Mouse (Mus musculus): ENCODE measurements around the gene Mfsd1. TPM values are rescaled to one million over a fixed set of nuclear protein-coding genes. Genes with fewer than 3 reads are reported as not detected.

Gene Mfsd1
- total RNA-seq (2021): 10 to 100 TPM; 38.0 to 43.9 TPM
- long read RNA-seq, transcript Mfsd1-201 (16 exons, 3,011 nt): major isoform, 36 of 40 reads
- long read RNA-seq, partial matches to known transcripts: 1 of 40 reads
- long read RNA-seq, other reads (novel, unspliced or antisense): 3 of 40 reads

- DNase-seq (ENCODE audit: low spot score in 2 of 2): peak; percentile 79 to 87
Measured at GRCm38 (mm10) chr3:67582273-67583124, at the start of gene Mfsd1. Gene Mfsd1 (plus strand): TSS chr3:67582741.

- no peak for DNase-seq (ENCODE audit: low spot score in 2 of 2)
Measured at GRCm38 (mm10) chr3:67543630-67544029, 38.9 kb upstream of the Mfsd1 start.

- DNase-seq (ENCODE audit: low spot score in 2 of 2): no peak
Measured at GRCm38 (mm10) chr3:67551193-67551592, 31.3 kb upstream of the Mfsd1 start.

GRCm38 (mm10) chr3:67553281-67553680 is 29.3 kb upstream of the Mfsd1 start:
- DNase-seq (ENCODE audit: low spot score in 2 of 2): no peak

GRCm38 (mm10) chr3:67553927-67554448 is 28.6 kb upstream of the Mfsd1 start:
- DNase-seq (ENCODE audit: low spot score in 2 of 2): no peak

- no peak for DNase-seq (ENCODE audit: low spot score in 2 of 2)
Measured at GRCm38 (mm10) chr3:67555211-67555610, 27.3 kb upstream of the Mfsd1 start.

- no peak for DNase-seq (ENCODE audit: low spot score in 2 of 2)
Measured at GRCm38 (mm10) chr3:67557200-67557651, 25.3 kb upstream of the Mfsd1 start.

- no peak for DNase-seq (ENCODE audit: low spot score in 2 of 2)
Measured at GRCm38 (mm10) chr3:67557718-67558354, 24.7 kb upstream of the Mfsd1 start.

- DNase-seq (ENCODE audit: low spot score in 2 of 2): peak in 1 of 2 experiments; percentile 26
Measured at GRCm38 (mm10) chr3:67564731-67565357, 17.7 kb upstream of the Mfsd1 start.

- DNase-seq (ENCODE audit: low spot score in 2 of 2): no peak
Measured at GRCm38 (mm10) chr3:67565540-67566227, 16.9 kb upstream of the Mfsd1 start.

GRCm38 (mm10) chr3:67568015-67568618 is 14.4 kb upstream of the Mfsd1 start:
- DNase-seq (ENCODE audit: low spot score in 2 of 2): peak; percentile 35 to 81

GRCm38 (mm10) chr3:67572918-67573317 is 9.6 kb upstream of the Mfsd1 start:
- DNase-seq (ENCODE audit: low spot score in 2 of 2): peak in 1 of 2 experiments; percentile 31

GRCm38 (mm10) chr3:67573523-67573922 is 9.0 kb upstream of the Mfsd1 start:
- no peak for DNase-seq (ENCODE audit: low spot score in 2 of 2)

GRCm38 (mm10) chr3:67576248-67576647 is 6.3 kb upstream of the Mfsd1 start:
- DNase-seq (ENCODE audit: low spot score in 2 of 2): no peak

GRCm38 (mm10) chr3:67576724-67577123 is 5.8 kb upstream of the Mfsd1 start:
- no peak for DNase-seq (ENCODE audit: low spot score in 2 of 2)

- no peak for DNase-seq (ENCODE audit: low spot score in 2 of 2)
Measured at GRCm38 (mm10) chr3:67583125-67583845, 744 bp downstream of the Mfsd1 start.

- DNase-seq (ENCODE audit: low spot score in 2 of 2): no peak
Measured at GRCm38 (mm10) chr3:67583846-67584186, 1.3 kb downstream of the Mfsd1 start.

GRCm38 (mm10) chr3:67586511-67586910 is 4.0 kb downstream of the Mfsd1 start:
- no peak for DNase-seq (ENCODE audit: low spot score in 2 of 2)

GRCm38 (mm10) chr3:67587430-67587829 is 4.9 kb downstream of the Mfsd1 start:
- no peak for DNase-seq (ENCODE audit: low spot score in 2 of 2)

- no peak for DNase-seq (ENCODE audit: low spot score in 2 of 2)
Measured at GRCm38 (mm10) chr3:67601616-67602138, 19.1 kb downstream of the Mfsd1 start.
